Comparison of ENCODE assay signal across 13 mouse cellular contexts in the genomic region with DNA sequence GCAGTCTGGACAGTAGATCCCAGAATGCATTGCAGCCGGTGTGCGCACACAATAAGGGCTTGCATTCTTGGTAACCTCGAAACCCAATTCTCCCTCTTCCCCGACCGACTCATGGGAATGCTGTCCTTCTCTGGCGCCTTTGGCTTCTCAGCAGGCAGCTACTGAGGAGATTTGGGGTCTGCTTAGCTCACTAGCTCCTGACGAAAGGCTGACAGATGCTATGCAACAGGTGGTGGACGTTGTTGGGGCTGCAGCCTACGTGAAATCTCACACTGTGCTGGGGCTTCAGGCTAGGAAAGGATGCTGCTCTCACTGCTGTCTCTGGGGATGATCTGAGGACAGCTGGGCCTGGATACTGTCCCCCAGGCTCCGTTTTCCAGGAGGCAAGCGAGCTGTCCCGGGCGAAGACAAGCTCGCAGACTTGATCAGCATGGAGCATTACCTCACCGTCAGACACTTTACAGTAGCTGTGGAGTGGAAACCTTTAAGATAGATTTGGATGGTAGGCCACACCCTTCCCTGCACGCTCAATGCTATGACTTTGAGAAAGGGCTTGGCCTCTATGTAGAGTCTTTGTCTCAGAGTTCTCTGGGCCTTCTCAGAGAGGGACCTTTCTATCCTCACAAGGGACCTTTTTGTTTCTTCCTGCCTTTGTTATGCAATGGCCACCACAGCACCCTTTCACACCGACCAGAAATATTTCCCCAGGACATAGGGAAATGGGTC. TPM values are rescaled to one million over a fixed set of nuclear protein-coding genes. Genes with fewer than 3 reads are reported as not detected.
DNase-seq lines count a peak whose midpoint lies in the region; ATAC-seq lines count a peak whose summit lies in the region.
"Had no signal": no experiment of that assay in that cellular context is flagged by ENCODE, and none has a peak within 500 bp of the region (broad histone marks: within the 10 kb centered on the region; RNA-seq: fewer than 3 reads in every experiment).

No protein-coding gene starts in this region.

- H3K9ac ChIP-seq in hindbrain, embryonic 14.5 days: peak overlapping the region; percentile 2; the same call in 1 of the 2 replicates
- no peak overlapping the region for H3K9ac ChIP-seq in midbrain, embryonic 16.5 days (ENCODE audit: low read depth, low read length)
- H3K9ac ChIP-seq: kidney, embryonic 15.5 days had no signal

- WGBS in embryonic facial prominence, embryonic 10.5 days: 51% methylated on average over 17 of the region's 17 CpGs
- 17% methylated on average over 17 of the region's 17 CpGs for WGBS in hindbrain, embryonic 14.5 days
- 19% methylated on average over 17 of the region's 17 CpGs for WGBS in midbrain, embryonic 16.5 days

- DNase-seq in ES-CJ7 (ENCODE audit: low read depth, low spot score): peak; percentile 78
- no peak for DNase-seq in embryonic facial prominence, embryonic 10.5 days (ENCODE audit: low spot score)
- DNase-seq in hindbrain, embryonic 14.5 days (ENCODE audit: low spot score): no peak
- no peak for DNase-seq in urinary bladder, postnatal 25 days (ENCODE audit: low spot score)
- no peak for DNase-seq in embryo, embryonic 9.5 days (ENCODE audit: extremely low spot score)
- no peak for DNase-seq in embryo, embryonic 10 days (ENCODE audit: low spot score)
- DNase-seq: adrenal gland, adult 2 months; gastrocnemius, postnatal 10 days; lung, adult 2 months had no signal

- H3K4me3 ChIP-seq in embryonic facial prominence, embryonic 10.5 days: peak overlapping the region; percentile 84; the same call in 1 of the 2 replicates
- H3K4me3 ChIP-seq in hindbrain, embryonic 14.5 days (replicated peaks; ENCODE audit: low read length): peak overlapping the region; percentile 89; the same call in 1 of the 2 replicates
- no peak overlapping the region for H3K4me3 ChIP-seq in midbrain, embryonic 16.5 days (ENCODE audit: low read depth, low read length)
- H3K4me3 ChIP-seq: kidney, embryonic 15.5 days had no signal

- H3K9me3 ChIP-seq in embryonic facial prominence, embryonic 10.5 days: no peaks in the 10 kb centered on the region
- no peaks in the 10 kb centered on the region for H3K9me3 ChIP-seq in hindbrain, embryonic 14.5 days (ENCODE audit: control insufficient read depth, low read length)
- H3K9me3 ChIP-seq in midbrain, embryonic 16.5 days (replicated peaks; ENCODE audit: control insufficient read depth, low read length, poor library complexity, severe bottlenecking): no peaks in the 10 kb centered on the region
- H3K9me3 ChIP-seq: G1E; kidney, embryonic 15.5 days had no signal

- H3K36me3 ChIP-seq in embryonic facial prominence, embryonic 10.5 days (replicated peaks): peaks cover 31% of the 10 kb centered on the region
- H3K36me3 ChIP-seq in hindbrain, embryonic 14.5 days (replicated peaks; ENCODE audit: control insufficient read depth, insufficient read depth): peaks cover 34% of the 10 kb centered on the region
- peaks cover 13% of the 10 kb centered on the region for H3K36me3 ChIP-seq in midbrain, embryonic 16.5 days (ENCODE audit: control insufficient read depth, insufficient read depth, low read length)
- H3K36me3 ChIP-seq: G1E had no signal

- ATAC-seq in hindbrain, embryonic 14.5 days (ENCODE audit: low FRiP score): no peak
- ATAC-seq in midbrain, embryonic 16.5 days: no peak

- H3K27ac ChIP-seq in embryonic facial prominence, embryonic 10.5 days (replicated peaks): peak overlapping the region; percentile 95
- peak overlapping the region; percentile 16; the same call in 1 of the 2 replicates for H3K27ac ChIP-seq in hindbrain, embryonic 14.5 days
- no peak overlapping the region for H3K27ac ChIP-seq in midbrain, embryonic 16.5 days (ENCODE audit: low read length)
- H3K27ac ChIP-seq: kidney, embryonic 15.5 days; stomach, postnatal 0 days had no signal

- peak overlapping the region; percentile 73 for H3K4me2 ChIP-seq in hindbrain, embryonic 14.5 days (replicated peaks)
- peak overlapping the region; percentile 79; the same call in 1 of the 2 replicates for H3K4me2 ChIP-seq in midbrain, embryonic 16.5 days (ENCODE audit: low read length)
- H3K4me2 ChIP-seq: kidney, embryonic 15.5 days had no signal

- H3K4me1 ChIP-seq in embryonic facial prominence, embryonic 10.5 days: peaks cover 90% of the 10 kb centered on the region
- H3K4me1 ChIP-seq in hindbrain, embryonic 14.5 days (replicated peaks; ENCODE audit: control insufficient read depth, insufficient read depth, low read length): peaks cover 41% of the 10 kb centered on the region
- peaks cover 36% of the 10 kb centered on the region for H3K4me1 ChIP-seq in midbrain, embryonic 16.5 days (ENCODE audit: control insufficient read depth, insufficient read depth, low read length)

- peaks cover 37% of the 10 kb centered on the region for H3K27me3 ChIP-seq in embryonic facial prominence, embryonic 10.5 days (replicated peaks; ENCODE audit: low read depth, poor library complexity, severe bottlenecking)
- no peaks in the 10 kb centered on the region for H3K27me3 ChIP-seq in hindbrain, embryonic 14.5 days (ENCODE audit: control insufficient read depth, insufficient read depth, low read length)
- no peaks in the 10 kb centered on the region for H3K27me3 ChIP-seq in midbrain, embryonic 16.5 days (ENCODE audit: control insufficient read depth, insufficient read depth, low read depth, low read length)

RNA-seq across cellular contexts. Expression of a gene that starts 5.3 kb away (rescaled TPM):
- polyA plus RNA-seq in embryonic facial prominence, embryonic 10.5 days (2016; fragmentation: Nextera tagmentation; extraction: Ambion mirVana): 33.6 and 43.0 TPM in 2 replicates
- 68.7 and 71.9 TPM in 2 replicates for polyA plus RNA-seq in hindbrain, embryonic 14.5 days (2014; fragmentation: Nextera tagmentation; extraction: Ambion mirVana)
- 58.9 and 68.8 TPM in 2 replicates for polyA plus RNA-seq in midbrain, embryonic 16.5 days (2015; fragmentation: Nextera tagmentation; extraction: Ambion mirVana)
- polyA plus RNA-seq: G1E had no signal

RNA-seq across cellular contexts. Expression of a gene that starts 15.6 kb away (rescaled TPM):
- 19.0 and 21.6 TPM in 2 replicates for polyA plus RNA-seq in embryonic facial prominence, embryonic 10.5 days (2016; fragmentation: Nextera tagmentation; extraction: Ambion mirVana)
- 19.8 and 24.6 TPM in 2 replicates for polyA plus RNA-seq in hindbrain, embryonic 14.5 days (2014; fragmentation: Nextera tagmentation; extraction: Ambion mirVana)
- polyA plus RNA-seq in midbrain, embryonic 16.5 days (2015; fragmentation: Nextera tagmentation; extraction: Ambion mirVana): 25.3 and 25.9 TPM in 2 replicates

RNA-seq across cellular contexts. Expression of a gene that starts 39.8 kb away (rescaled TPM):
- 10.1 and 12.9 TPM in 2 replicates for polyA plus RNA-seq in embryonic facial prominence, embryonic 10.5 days (2016; fragmentation: Nextera tagmentation; extraction: Ambion mirVana)
- polyA plus RNA-seq in hindbrain, embryonic 14.5 days (2014; fragmentation: Nextera tagmentation; extraction: Ambion mirVana): 27.9 and 28.3 TPM in 2 replicates
- 32.3 and 33.5 TPM in 2 replicates for polyA plus RNA-seq in midbrain, embryonic 16.5 days (2015; fragmentation: Nextera tagmentation; extraction: Ambion mirVana)
- polyA plus RNA-seq: G1E had no signal
